Mouse (Mus musculus): ENCODE results near the gene Osgep. TPM values are rescaled to one million over a fixed set of nuclear protein-coding genes. Genes with fewer than 3 reads are reported as not detected.

The Osgep gene
- total and polyA plus RNA-seq, 2 experiments from 2014 or later, result 93.3 to 106 TPM

GRCm38 (mm10) chr14:50862641-50863040 is 62.1 kb downstream of the Osgep start:
- Histone ChIP-seq H3K4me2 (ENCODE audit: low read depth, low read length) (no peak overlapping the region), H3K4me1 (ENCODE audit: control insufficient read depth, insufficient read depth) (no peaks in the 10 kb centered on the region), H3K36me3 (replicated peaks; ENCODE audit: control insufficient read depth, insufficient read depth, low read length) (peaks cover 45% of the 10 kb centered on the region), H3K9me3 (replicated peaks; ENCODE audit: control insufficient read depth, low read length) (no peaks in the 10 kb centered on the region), H3K27ac (ENCODE audit: low read depth) (no peak overlapping the region), H3K4me3 (ENCODE audit: low read depth, low read length) (no peak overlapping the region), H3K27me3 (ENCODE audit: control insufficient read depth, insufficient read depth, low read length) (no peaks in the 10 kb centered on the region), H3K9ac (replicated peaks; ENCODE audit: low read depth, low read length) (no peak overlapping the region)
- TF ChIP-seq EP300 (IDR thresholded peaks at IDR 0.05; ENCODE audit: low read depth) (no peak), CTCF (IDR thresholded peaks at IDR 0.05; ENCODE audit: low read depth) (no peak)
- WGBS, result 87% methylated on average over 10 of the region's 10 CpGs
- ATAC-seq (ENCODE audit: insufficient read depth, low read depth) (no peak), DNase-seq (ENCODE audit: low spot score) (no peak)

Other genes starting within 250 kb of the Osgep start
- gene Olfr747, start 231.7 kb downstream of the Osgep start, total RNA-seq (2014; rRNA removed; ENCODE audit: low replicate concordance), result not detected in 2 replicates
- gene Olfr747, start 231.7 kb downstream of the Osgep start, polyA plus RNA-seq (2015; fragmentation: Nextera tagmentation; extraction: Ambion mirVana), result not detected in 2 replicates
- not detected in 2 replicates for gene Olfr748, start 217.5 kb downstream of the Osgep start, total RNA-seq (2014; rRNA removed; ENCODE audit: low replicate concordance)
- not detected in 2 replicates for gene Olfr748, start 217.5 kb downstream of the Osgep start, polyA plus RNA-seq (2015; fragmentation: Nextera tagmentation; extraction: Ambion mirVana)
- not detected in 2 replicates for gene Olfr749, start 179.8 kb downstream of the Osgep start, total RNA-seq (2014; rRNA removed; ENCODE audit: low replicate concordance)
- gene Olfr749, start 179.8 kb downstream of the Osgep start, polyA plus RNA-seq (2015; fragmentation: Nextera tagmentation; extraction: Ambion mirVana), result not detected in 2 replicates
- 31.0 and 69.1 TPM in 2 replicates for gene Ttc5, start 139.4 kb downstream of the Osgep start, total RNA-seq (2014; rRNA removed; ENCODE audit: low replicate concordance)
- gene Ttc5, start 139.4 kb downstream of the Osgep start, polyA plus RNA-seq (2015; fragmentation: Nextera tagmentation; extraction: Ambion mirVana), result 30.9 and 31.9 TPM in 2 replicates
- gene Ccnb1ip1, start 117.2 kb downstream of the Osgep start, total RNA-seq (2014; rRNA removed; ENCODE audit: low replicate concordance), result not detected in 2 replicates
- gene Ccnb1ip1, start 117.2 kb downstream of the Osgep start, polyA plus RNA-seq (2015; fragmentation: Nextera tagmentation; extraction: Ambion mirVana), result not detected in 2 replicates
- 10.7 and 11.2 TPM in 2 replicates for gene Parp2, start 117.1 kb downstream of the Osgep start, total RNA-seq (2014; rRNA removed; ENCODE audit: low replicate concordance)
- 20.4 and 24.4 TPM in 2 replicates for gene Parp2, start 117.1 kb downstream of the Osgep start, polyA plus RNA-seq (2015; fragmentation: Nextera tagmentation; extraction: Ambion mirVana)
- 10.8 and 29.3 TPM in 2 replicates for gene Tep1, start 54.3 kb downstream of the Osgep start, total RNA-seq (2014; rRNA removed; ENCODE audit: low replicate concordance)
- gene Tep1, start 54.3 kb downstream of the Osgep start, polyA plus RNA-seq (2015; fragmentation: Nextera tagmentation; extraction: Ambion mirVana), result 4.7 and 6.1 TPM in 2 replicates
- not detected in 2 replicates for gene Klhl33, start 27.4 kb downstream of the Osgep start, total RNA-seq (2014; rRNA removed; ENCODE audit: low replicate concordance)
- 0.85 and 1.4 TPM in 2 replicates for gene Klhl33, start 27.4 kb downstream of the Osgep start, polyA plus RNA-seq (2015; fragmentation: Nextera tagmentation; extraction: Ambion mirVana)
- 44.3 and 52.7 TPM in 2 replicates for gene Apex1, start 75 bp upstream of the Osgep start, total RNA-seq (2014; rRNA removed; ENCODE audit: low replicate concordance)
- 70.3 and 77.2 TPM in 2 replicates for gene Apex1, start 75 bp upstream of the Osgep start, polyA plus RNA-seq (2015; fragmentation: Nextera tagmentation; extraction: Ambion mirVana)
- 16.6 and 39.0 TPM in 2 replicates for gene Pip4p1, start 6.0 kb upstream of the Osgep start, total RNA-seq (2014; rRNA removed; ENCODE audit: low replicate concordance)
- 20.4 and 24.8 TPM in 2 replicates for gene Pip4p1, start 6.0 kb upstream of the Osgep start, polyA plus RNA-seq (2015; fragmentation: Nextera tagmentation; extraction: Ambion mirVana)
- gene Pnp, start 6.2 kb upstream of the Osgep start, total RNA-seq (2014; rRNA removed; ENCODE audit: low replicate concordance), result 15.7 and 22.3 TPM in 2 replicates
- 20.5 and 22.2 TPM in 2 replicates for gene Pnp, start 6.2 kb upstream of the Osgep start, polyA plus RNA-seq (2015; fragmentation: Nextera tagmentation; extraction: Ambion mirVana)
- 17.5 TPM in 1 of 2 replicates, not detected in the other for gene Gm49342, start 19.6 kb upstream of the Osgep start, total RNA-seq (2014; rRNA removed; ENCODE audit: low replicate concordance)
- not detected in 2 replicates for gene Gm49342, start 19.6 kb upstream of the Osgep start, polyA plus RNA-seq (2015; fragmentation: Nextera tagmentation; extraction: Ambion mirVana)
- gene Pnp2, start 31.1 kb upstream of the Osgep start, total RNA-seq (2014; rRNA removed; ENCODE audit: low replicate concordance), result 0.46 TPM in 1 of 2 replicates, not detected in the other
- gene Pnp2, start 31.1 kb upstream of the Osgep start, polyA plus RNA-seq (2015; fragmentation: Nextera tagmentation; extraction: Ambion mirVana), result 0.27 TPM in 2 replicates
- gene Rnase10, start 82.9 kb upstream of the Osgep start, total RNA-seq (2014; rRNA removed; ENCODE audit: low replicate concordance), result not detected in 2 replicates
- gene Rnase10, start 82.9 kb upstream of the Osgep start, polyA plus RNA-seq (2015; fragmentation: Nextera tagmentation; extraction: Ambion mirVana), result 0.32 and 0.38 TPM in 2 replicates
- not detected in 2 replicates for gene Rnase9, start 117.0 kb upstream of the Osgep start, total RNA-seq (2014; rRNA removed; ENCODE audit: low replicate concordance)
- gene Rnase9, start 117.0 kb upstream of the Osgep start, polyA plus RNA-seq (2015; fragmentation: Nextera tagmentation; extraction: Ambion mirVana), result not detected in 2 replicates
- not detected in 2 replicates for gene Rnase11, start 125.3 kb upstream of the Osgep start, total RNA-seq (2014; rRNA removed; ENCODE audit: low replicate concordance)
- not detected in 2 replicates for gene Rnase11, start 125.3 kb upstream of the Osgep start, polyA plus RNA-seq (2015; fragmentation: Nextera tagmentation; extraction: Ambion mirVana)
- gene Rnase12, start 132.8 kb upstream of the Osgep start, total RNA-seq (2014; rRNA removed; ENCODE audit: low replicate concordance), result not detected in 2 replicates
- 0.40 TPM in 1 of 2 replicates, not detected in the other for gene Rnase12, start 132.8 kb upstream of the Osgep start, polyA plus RNA-seq (2015; fragmentation: Nextera tagmentation; extraction: Ambion mirVana)
- not detected in 2 replicates for gene Olfr750, start 149.5 kb upstream of the Osgep start, total RNA-seq (2014; rRNA removed; ENCODE audit: low replicate concordance)
- not detected in 2 replicates for gene Olfr750, start 149.5 kb upstream of the Osgep start, polyA plus RNA-seq (2015; fragmentation: Nextera tagmentation; extraction: Ambion mirVana)
- 53.3 and 58.1 TPM in 2 replicates for gene Rnase4, start 166.2 kb upstream of the Osgep start, total RNA-seq (2014; rRNA removed; ENCODE audit: low replicate concordance)
- gene Rnase4, start 166.2 kb upstream of the Osgep start, polyA plus RNA-seq (2015; fragmentation: Nextera tagmentation; extraction: Ambion mirVana), result 29.1 and 32.5 TPM in 2 replicates
- 9.3 TPM in 1 of 2 replicates, not detected in the other for gene Ang, start 166.3 kb upstream of the Osgep start, total RNA-seq (2014; rRNA removed; ENCODE audit: low replicate concordance)
- 2.6 and 2.9 TPM in 2 replicates for gene Ang, start 166.3 kb upstream of the Osgep start, polyA plus RNA-seq (2015; fragmentation: Nextera tagmentation; extraction: Ambion mirVana)
- not detected in 2 replicates for gene Eddm3b, start 189.5 kb upstream of the Osgep start, total RNA-seq (2014; rRNA removed; ENCODE audit: low replicate concordance)
- gene Eddm3b, start 189.5 kb upstream of the Osgep start, polyA plus RNA-seq (2015; fragmentation: Nextera tagmentation; extraction: Ambion mirVana), result not detected in 2 replicates
- not detected in 2 replicates for gene Rnase6, start 199.0 kb upstream of the Osgep start, total RNA-seq (2014; rRNA removed; ENCODE audit: low replicate concordance)
- gene Rnase6, start 199.0 kb upstream of the Osgep start, polyA plus RNA-seq (2015; fragmentation: Nextera tagmentation; extraction: Ambion mirVana), result 0.63 and 0.81 TPM in 2 replicates
- gene Rnase1, start 221.9 kb upstream of the Osgep start, total RNA-seq (2014; rRNA removed; ENCODE audit: low replicate concordance), result not detected in 2 replicates
- gene Rnase1, start 221.9 kb upstream of the Osgep start, polyA plus RNA-seq (2015; fragmentation: Nextera tagmentation; extraction: Ambion mirVana), result 0.23 and 0.67 TPM in 2 replicates
- gene Rnase2b, start 237.4 kb upstream of the Osgep start, total RNA-seq (2014; rRNA removed; ENCODE audit: low replicate concordance), result not detected in 2 replicates
- gene Rnase2b, start 237.4 kb upstream of the Osgep start, polyA plus RNA-seq (2015; fragmentation: Nextera tagmentation; extraction: Ambion mirVana), result not detected in 2 replicates

Measured in heart, postnatal 0 days (tissue).